Mouse (Mus musculus): ENCODE data around the gene Rab14. TPM values are rescaled to one million over a fixed set of nuclear protein-coding genes. Genes with fewer than 3 reads are reported as not detected.

The Rab14 gene
- 40.2 and 77.1 TPM in 2 replicates for polyA plus RNA-seq (2011; ENCODE audit: insufficient read depth, insufficient read length, low replicate concordance, missing spikeins)

DNA sequence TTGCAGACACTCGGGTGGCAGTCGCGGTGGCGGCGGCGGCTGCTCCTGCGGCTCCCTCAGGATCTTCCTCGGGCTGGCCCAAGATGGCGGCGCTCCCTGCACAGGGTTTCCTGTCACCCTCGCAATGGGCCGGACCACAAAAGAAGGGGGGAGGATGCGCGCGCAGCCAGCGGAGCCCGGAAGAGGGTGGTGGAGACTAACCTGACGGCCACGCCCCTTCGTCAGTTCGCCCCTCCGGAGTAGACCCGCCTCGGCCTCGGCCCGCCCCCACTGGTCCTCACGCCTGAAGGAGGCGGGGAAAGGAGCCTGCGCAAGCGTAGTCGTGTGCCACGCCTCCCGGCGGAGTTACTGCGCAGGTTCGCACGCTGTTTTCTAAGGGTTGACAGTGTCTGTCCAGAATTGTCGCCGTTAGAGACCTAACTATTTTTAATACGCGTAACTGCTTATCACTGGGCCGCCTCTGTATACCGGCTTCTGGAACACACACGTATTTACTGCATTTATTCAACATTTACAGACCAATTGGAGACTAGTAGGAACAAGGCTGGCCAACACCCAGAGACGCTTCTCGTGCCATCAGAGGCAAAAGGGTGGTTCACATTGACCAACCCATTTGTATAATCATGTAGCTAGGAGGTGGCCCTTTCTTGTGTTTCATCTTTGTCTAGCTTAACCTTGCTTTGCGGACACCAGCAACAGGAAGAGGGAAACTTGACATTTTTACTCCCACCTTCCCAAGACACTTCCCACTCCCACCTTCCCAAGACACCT lies at the start of gene Rab14:
Gene Rab14, minus strand, starts transcription at position 223 of the 771 bp plus-strand sequence.
- TF ChIP-seq POLR2A (IDR thresholded peaks at IDR 0.05; ENCODE audit: borderline replicate concordance, control insufficient read depth, low read depth, low read length) (peak; percentile 48; the same call in 1 of the 2 replicates), CTCF (IDR thresholded peaks at IDR 0.05; ENCODE audit: control insufficient read depth, insufficient read depth, low read length) (no peak)
- Histone ChIP-seq H3K4me1 (ENCODE audit: control insufficient read depth, insufficient read depth, low read length) (no peaks in the 10 kb centered on the region; the same call in 1 of the 2 replicates), H3K27ac (ENCODE audit: control insufficient read depth, insufficient read depth, low read depth, low read length, poor library complexity) (peak within 1 kb of the TSS; percentile 99), H3K4me3 (replicated peaks; ENCODE audit: control insufficient read depth, low read depth, low read length) (peak within 1 kb of the TSS; percentile 99)
- WGBS = under 1% methylated on average over 47 of the region's 47 CpGs

DNA sequence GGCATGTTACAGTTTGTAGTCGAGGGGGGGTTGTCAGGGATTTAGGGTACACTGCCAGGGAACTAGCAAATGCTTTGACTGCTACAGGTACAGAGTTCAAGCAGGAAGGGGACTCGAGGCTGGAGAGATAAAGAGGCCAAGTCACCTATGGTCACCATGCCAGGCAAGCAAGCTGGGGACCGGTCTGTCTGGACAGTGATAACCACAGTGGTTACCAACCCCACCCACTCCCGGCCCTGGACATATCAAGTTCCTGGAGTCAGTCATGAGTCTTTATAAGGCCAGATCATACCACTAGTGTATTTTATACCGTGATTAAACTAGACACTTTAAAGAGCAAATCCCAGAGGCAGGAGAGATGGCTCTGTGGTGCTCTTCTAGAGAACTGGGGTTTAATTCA lies 46.8 kb upstream of the Rab14 start:
- H3K27ac ChIP-seq (ENCODE audit: control insufficient read depth, insufficient read depth, low read depth, low read length, poor library complexity) = no peak overlapping the region
- no peak for TF ChIP-seq CTCF (IDR thresholded peaks at IDR 0.05; ENCODE audit: control insufficient read depth, insufficient read depth, low read length)
- no peak for TF ChIP-seq POLR2A (IDR thresholded peaks at IDR 0.05; ENCODE audit: borderline replicate concordance, control insufficient read depth, low read depth, low read length)
- H3K4me3 ChIP-seq (replicated peaks; ENCODE audit: control insufficient read depth, low read depth, low read length) = no peak overlapping the region
- 52% methylated on average over 5 of the region's 5 CpGs for WGBS
- H3K4me1 ChIP-seq (ENCODE audit: control insufficient read depth, insufficient read depth, low read length) = no peaks in the 10 kb centered on the region; the same call in 1 of the 2 replicates

DNA sequence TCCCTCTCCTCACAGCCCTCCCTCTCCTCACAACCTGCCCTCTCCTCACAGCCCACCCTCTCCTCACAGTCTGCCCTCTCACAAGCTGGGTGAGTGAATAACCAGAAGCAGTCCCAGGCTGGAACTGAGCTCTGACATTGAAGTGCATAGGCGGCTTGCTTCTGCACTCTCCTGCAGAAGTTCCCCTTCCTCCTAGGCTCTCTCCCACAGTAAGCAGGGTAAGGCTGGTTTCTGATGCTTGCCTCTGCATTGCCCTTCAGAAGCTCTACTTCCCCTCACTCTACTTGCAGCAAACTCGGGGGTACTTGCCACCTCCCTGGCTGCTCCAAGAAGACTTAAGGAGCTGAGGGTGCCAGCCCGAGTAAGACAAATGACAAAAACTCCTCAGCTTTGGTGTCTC lies 43.3 kb upstream of the Rab14 start:
- Histone ChIP-seq H3K4me3 (replicated peaks; ENCODE audit: control insufficient read depth, low read depth, low read length) (no peak overlapping the region), H3K27ac (ENCODE audit: control insufficient read depth, insufficient read depth, low read depth, low read length, poor library complexity) (no peak overlapping the region), H3K4me1 (ENCODE audit: control insufficient read depth, insufficient read depth, low read length) (peaks cover 6% of the 10 kb centered on the region; the same call in 1 of the 2 replicates)
- WGBS = 2% methylated on average over 3 of the region's 3 CpGs
- TF ChIP-seq POLR2A (IDR thresholded peaks at IDR 0.05; ENCODE audit: borderline replicate concordance, control insufficient read depth, low read depth, low read length) = no peak
- no peak for TF ChIP-seq CTCF (IDR thresholded peaks at IDR 0.05; ENCODE audit: control insufficient read depth, insufficient read depth, low read length)

DNA sequence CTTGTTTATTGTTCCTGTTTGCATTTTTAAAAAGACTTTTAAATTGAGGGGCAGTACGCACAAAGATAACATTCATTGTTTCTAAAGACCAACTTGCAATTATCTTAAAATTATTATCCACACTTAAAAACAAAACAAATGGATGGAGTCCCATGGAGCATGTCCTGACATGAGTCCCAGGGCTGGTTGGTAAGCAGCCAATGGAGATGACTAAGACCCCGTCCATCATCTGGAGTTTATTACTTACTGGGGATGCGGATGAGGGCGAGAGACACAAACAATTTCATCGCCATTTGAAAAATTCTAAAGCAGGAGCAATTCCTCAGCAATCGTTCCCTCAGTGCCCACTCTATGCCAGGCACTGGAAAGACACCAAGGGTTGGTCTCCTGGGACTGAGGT lies 34.1 kb upstream of the Rab14 start:
- Histone ChIP-seq H3K27ac (ENCODE audit: control insufficient read depth, insufficient read depth, low read depth, low read length, poor library complexity) (no peak overlapping the region), H3K4me3 (replicated peaks; ENCODE audit: control insufficient read depth, low read depth, low read length) (no peak overlapping the region), H3K4me1 (ENCODE audit: control insufficient read depth, insufficient read depth, low read length) (peaks cover 12% of the 10 kb centered on the region)
- no peak for TF ChIP-seq POLR2A (IDR thresholded peaks at IDR 0.05; ENCODE audit: borderline replicate concordance, control insufficient read depth, low read depth, low read length)
- TF ChIP-seq CTCF (IDR thresholded peaks at IDR 0.05; ENCODE audit: control insufficient read depth, insufficient read depth, low read length) = no peak
- 83% methylated on average over 6 of the region's 6 CpGs for WGBS

DNA sequence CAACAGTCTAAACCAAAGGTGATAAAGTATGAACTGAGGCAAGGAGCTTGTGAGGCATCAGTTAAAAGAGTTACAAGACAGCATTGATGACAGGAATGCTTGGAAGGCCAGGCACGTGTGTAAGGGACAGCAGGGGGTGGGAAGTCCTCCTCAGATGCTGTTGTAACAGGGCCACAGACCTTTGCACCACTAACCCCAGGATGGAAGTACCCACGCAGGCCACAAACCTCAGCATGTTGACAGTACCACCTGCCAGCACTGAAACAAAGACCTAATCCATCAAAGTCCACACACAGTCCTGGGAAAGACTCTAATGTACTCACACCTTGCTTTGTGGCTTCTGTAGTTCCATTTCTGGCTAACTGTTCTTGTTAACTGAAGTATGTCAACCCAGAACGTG lies 33.0 kb upstream of the Rab14 start:
- no peak overlapping the region for H3K27ac ChIP-seq (ENCODE audit: control insufficient read depth, insufficient read depth, low read depth, low read length, poor library complexity)
- WGBS = 24% methylated on average over 3 of the region's 3 CpGs
- peaks cover 7% of the 10 kb centered on the region for H3K4me1 ChIP-seq (ENCODE audit: control insufficient read depth, insufficient read depth, low read length)
- TF ChIP-seq CTCF (IDR thresholded peaks at IDR 0.05; ENCODE audit: control insufficient read depth, insufficient read depth, low read length) = no peak
- no peak for TF ChIP-seq POLR2A (IDR thresholded peaks at IDR 0.05; ENCODE audit: borderline replicate concordance, control insufficient read depth, low read depth, low read length)
- no peak overlapping the region for H3K4me3 ChIP-seq (replicated peaks; ENCODE audit: control insufficient read depth, low read depth, low read length)

DNA sequence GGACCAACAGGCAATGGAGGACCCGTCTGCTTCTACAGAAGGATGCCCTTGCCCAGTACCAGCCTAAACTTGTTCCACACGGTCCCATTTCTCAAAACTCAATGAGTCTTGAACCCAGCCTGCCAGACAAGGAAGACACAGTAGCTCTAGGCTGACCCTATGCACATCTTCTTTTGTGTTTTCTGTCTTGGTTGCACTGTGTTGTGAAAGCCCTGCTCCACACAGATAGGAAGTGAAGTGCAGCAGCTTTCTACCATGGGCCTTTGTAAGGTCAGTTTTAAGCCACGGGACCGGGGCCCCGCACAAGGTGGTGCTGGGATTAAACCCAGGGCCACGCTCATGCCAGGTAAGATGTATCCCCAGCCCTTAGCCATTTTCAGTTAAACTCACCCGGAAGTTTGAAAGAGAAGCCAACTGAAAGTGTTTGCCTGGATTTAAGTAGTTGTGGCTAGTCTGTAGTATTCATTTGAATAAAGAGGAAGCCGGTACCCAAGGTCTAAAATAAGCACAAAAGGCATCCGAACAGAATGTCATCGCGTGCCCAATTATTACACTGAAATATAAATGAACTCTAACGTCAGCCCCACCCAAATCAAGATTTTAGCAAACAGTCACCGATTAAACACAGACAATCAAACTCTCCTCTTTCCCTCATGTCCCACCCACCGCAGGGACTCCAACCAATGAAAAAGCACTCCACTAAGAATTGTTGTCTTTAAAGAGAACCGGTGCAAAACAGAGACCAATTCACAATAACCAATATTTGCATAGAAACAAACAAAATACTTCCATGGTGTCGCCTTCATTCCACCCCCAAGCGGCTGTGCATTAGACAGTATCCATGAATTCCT lies 31.9 kb upstream of the Rab14 start:
- peak overlapping the region; percentile 39 for H3K4me3 ChIP-seq (replicated peaks; ENCODE audit: control insufficient read depth, low read depth, low read length)
- TF ChIP-seq POLR2A (IDR thresholded peaks at IDR 0.05; ENCODE audit: borderline replicate concordance, control insufficient read depth, low read depth, low read length) (no peak), CTCF (IDR thresholded peaks at IDR 0.05; ENCODE audit: control insufficient read depth, insufficient read depth, low read length) (no peak)
- H3K27ac ChIP-seq (ENCODE audit: control insufficient read depth, insufficient read depth, low read depth, low read length, poor library complexity) = peak overlapping the region; percentile 92
- 17% methylated on average over 17 of the region's 17 CpGs for WGBS
- H3K4me1 ChIP-seq (ENCODE audit: control insufficient read depth, insufficient read depth, low read length) = peaks cover 7% of the 10 kb centered on the region

DNA sequence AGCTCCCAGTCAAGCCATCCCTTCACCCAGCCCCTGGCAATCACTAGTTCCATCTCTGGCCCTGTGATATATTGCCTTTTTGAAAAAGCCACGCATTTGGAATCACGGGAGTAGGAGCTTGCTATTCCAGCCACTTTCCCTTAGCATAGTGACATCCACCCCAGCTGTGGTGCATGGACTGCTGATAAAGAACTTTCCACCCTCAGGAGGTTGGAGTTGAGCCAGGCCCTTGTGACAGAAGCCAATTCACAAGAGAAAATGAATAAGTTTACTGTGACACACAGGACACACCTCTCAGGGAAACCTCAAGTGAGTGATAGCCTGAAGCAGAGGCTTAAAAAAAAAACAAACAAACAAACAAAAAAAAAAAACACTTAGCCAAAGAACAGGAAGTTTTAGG lies 31.0 kb upstream of the Rab14 start:
- no peak overlapping the region for H3K4me3 ChIP-seq (replicated peaks; ENCODE audit: control insufficient read depth, low read depth, low read length)
- 13% methylated on average over 2 of the region's 2 CpGs for WGBS
- peak overlapping the region; percentile 92; the same call in 1 of the 2 replicates for H3K27ac ChIP-seq (ENCODE audit: control insufficient read depth, insufficient read depth, low read depth, low read length, poor library complexity)
- TF ChIP-seq CTCF (IDR thresholded peaks at IDR 0.05; ENCODE audit: control insufficient read depth, insufficient read depth, low read length) (no peak), POLR2A (IDR thresholded peaks at IDR 0.05; ENCODE audit: borderline replicate concordance, control insufficient read depth, low read depth, low read length) (no peak)
- H3K4me1 ChIP-seq (ENCODE audit: control insufficient read depth, insufficient read depth, low read length) = peaks cover 7% of the 10 kb centered on the region

DNA sequence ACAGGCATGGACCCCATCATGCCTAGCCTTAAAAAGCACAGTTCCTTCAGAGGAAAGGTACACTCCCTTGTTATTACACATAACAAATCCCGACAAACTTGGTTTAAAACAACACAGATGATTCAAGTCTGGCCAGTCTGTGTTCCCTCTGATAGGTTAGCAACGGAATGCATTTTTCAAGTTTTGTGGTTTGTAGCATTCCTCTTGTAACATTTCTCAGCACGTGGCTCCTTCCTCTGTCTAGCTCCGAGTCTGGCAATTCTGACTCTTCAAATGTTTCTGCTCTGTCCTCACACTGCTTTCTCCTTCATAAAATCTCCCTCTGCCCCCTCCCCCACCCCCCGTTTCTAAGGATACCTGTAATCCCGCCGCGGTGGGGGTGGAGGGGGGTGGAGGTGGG lies 29.3 kb upstream of the Rab14 start:
- Histone ChIP-seq H3K4me1 (ENCODE audit: control insufficient read depth, insufficient read depth, low read length) (peaks cover 7% of the 10 kb centered on the region), H3K27ac (ENCODE audit: control insufficient read depth, insufficient read depth, low read depth, low read length, poor library complexity) (no peak overlapping the region), H3K4me3 (replicated peaks; ENCODE audit: control insufficient read depth, low read depth, low read length) (no peak overlapping the region)
- TF ChIP-seq CTCF (IDR thresholded peaks at IDR 0.05; ENCODE audit: control insufficient read depth, insufficient read depth, low read length) = no peak
- TF ChIP-seq POLR2A (IDR thresholded peaks at IDR 0.05; ENCODE audit: borderline replicate concordance, control insufficient read depth, low read depth, low read length) = no peak
- WGBS = 6% methylated on average over 8 of the region's 8 CpGs
